Comparison of ENCODE assay signal across 8 mouse cellular contexts in genomic region chr3:63964100-63964921, GRCm38 (mm10). TPM values are rescaled to one million over a fixed set of nuclear protein-coding genes. Genes with fewer than 3 reads are reported as not detected.
DNase-seq lines count a peak whose midpoint lies in the region; ATAC-seq and TF ChIP-seq lines count a peak whose summit lies in the region.

TSS of gene Slc33a1 (minus strand) at chr3:63964768.

- H3K4me3 ChIP-seq in heart, embryonic 12.5 days, result peak within 1 kb of the TSS; percentile 86
- H3K4me3 ChIP-seq in kidney, postnatal 0 days (replicated peaks; ENCODE audit: low read depth, low read length), result peak within 1 kb of the TSS; percentile 87
- peak within 1 kb of the TSS; percentile 75 for H3K4me3 ChIP-seq in liver, embryonic 11.5 days (ENCODE audit: low read depth, low read length)
- peak within 1 kb of the TSS; percentile 90 for H3K4me3 ChIP-seq in stomach, embryonic 14.5 days (ENCODE audit: low read depth, low read length)

- peak; percentile 99 for DNase-seq in CD4-positive helper T cell, adult 2 months (ENCODE audit: low read depth, low spot score)
- peak; percentile 98 for DNase-seq in brain, embryonic 18.5 days (ENCODE audit: low read depth, low spot score)
- DNase-seq in kidney, postnatal 0 days (ENCODE audit: low spot score), result peak; percentile 98
- DNase-seq in liver, embryonic 11.5 days (ENCODE audit: low spot score), result peak; percentile 95
- peak; percentile 100 for DNase-seq in naive thymus-derived CD4-positive, alpha-beta T cell, adult 2 months (ENCODE audit: low read depth)

- H3K27ac ChIP-seq in heart, embryonic 12.5 days (ENCODE audit: poor library complexity, severe bottlenecking), result peak within 1 kb of the TSS; percentile 84
- H3K27ac ChIP-seq in kidney, postnatal 0 days, result peak within 1 kb of the TSS; percentile 95
- peak within 1 kb of the TSS; percentile 82 for H3K27ac ChIP-seq in liver, embryonic 11.5 days (ENCODE audit: low read depth, low read length)
- H3K27ac ChIP-seq in stomach, embryonic 14.5 days (ENCODE audit: low read length), result peak within 1 kb of the TSS; percentile 76; the same call in 1 of the 2 replicates

- WGBS in heart, embryonic 12.5 days, result under 1% methylated on average over 69 of the region's 69 CpGs
- under 1% methylated on average over 68 of the region's 69 CpGs for WGBS in kidney, postnatal 0 days
- under 1% methylated on average over 69 of the region's 69 CpGs for WGBS in liver, embryonic 11.5 days
- under 1% methylated on average over 69 of the region's 69 CpGs for WGBS in stomach, embryonic 14.5 days

- ATAC-seq in erythroid progenitor cell, adult 5-6 weeks (replicated peaks; ENCODE audit: low FRiP score, poor library complexity, severe bottlenecking), result peak; percentile 93
- ATAC-seq in heart, embryonic 12.5 days (ENCODE audit: insufficient number of reproducible peaks, low FRiP score), result peak; percentile 95
- ATAC-seq in kidney, postnatal 0 days (replicated peaks; ENCODE audit: low FRiP score, low read depth), result peak; percentile 97
- ATAC-seq in liver, embryonic 11.5 days (replicated peaks; ENCODE audit: low FRiP score), result peak; percentile 92
- ATAC-seq in stomach, embryonic 14.5 days (ENCODE audit: insufficient number of reproducible peaks, insufficient read depth, low FRiP score, low read depth), result peak; percentile 98

- peaks cover 4% of the 10 kb centered on the region for H3K4me1 ChIP-seq in heart, embryonic 12.5 days (replicated peaks)
- peaks cover 13% of the 10 kb centered on the region; the same call in 1 of the 2 replicates for H3K4me1 ChIP-seq in kidney, postnatal 0 days (replicated peaks; ENCODE audit: insufficient read depth, low read length)
- H3K4me1 ChIP-seq in liver, embryonic 11.5 days (replicated peaks; ENCODE audit: control insufficient read depth, insufficient read depth, low read length), result peaks cover 8% of the 10 kb centered on the region; the same call in 1 of the 2 replicates
- H3K4me1 ChIP-seq in stomach, embryonic 14.5 days (ENCODE audit: control insufficient read depth, insufficient read depth, low read length), result peaks cover 8% of the 10 kb centered on the region; the same call in 1 of the 2 replicates

- peaks cover 5% of the 10 kb centered on the region; the same call in 1 of the 2 replicates for H3K27me3 ChIP-seq in heart, embryonic 12.5 days (replicated peaks)
- H3K27me3 ChIP-seq in kidney, postnatal 0 days (ENCODE audit: insufficient read depth, low read length), result no peaks in the 10 kb centered on the region
- no peaks in the 10 kb centered on the region for H3K27me3 ChIP-seq in liver, embryonic 11.5 days (replicated peaks; ENCODE audit: control insufficient read depth, insufficient read depth, low read length)
- H3K27me3 ChIP-seq in stomach, embryonic 14.5 days (ENCODE audit: control insufficient read depth, insufficient read depth, low read length), result no peaks in the 10 kb centered on the region

- H3K9ac ChIP-seq in heart, embryonic 12.5 days, result peak within 1 kb of the TSS; percentile 86
- H3K9ac ChIP-seq in kidney, postnatal 0 days (ENCODE audit: low read depth, low read length), result peak within 1 kb of the TSS; percentile 74
- H3K9ac ChIP-seq in liver, embryonic 11.5 days (ENCODE audit: low read depth, low read length), result peak within 1 kb of the TSS; percentile 89
- H3K9ac ChIP-seq in stomach, embryonic 14.5 days (replicated peaks; ENCODE audit: low read depth, low read length), result peak within 1 kb of the TSS; percentile 73

- TF ChIP-seq CTCF in kidney, postnatal 0 days (IDR thresholded peaks at IDR 0.05; ENCODE audit: low read depth), result no peak; the same call in 1 of the 2 replicates

- H3K9me3 ChIP-seq in heart, embryonic 12.5 days (replicated peaks), result no peaks in the 10 kb centered on the region
- no peaks in the 10 kb centered on the region for H3K9me3 ChIP-seq in kidney, postnatal 0 days (replicated peaks; ENCODE audit: low read length)
- H3K9me3 ChIP-seq in liver, embryonic 11.5 days (ENCODE audit: control insufficient read depth, low read length), result no peaks in the 10 kb centered on the region
- no peaks in the 10 kb centered on the region for H3K9me3 ChIP-seq in stomach, embryonic 14.5 days (ENCODE audit: control insufficient read depth, low read depth, low read length)

- H3K36me3 ChIP-seq in heart, embryonic 12.5 days, result no peaks in the 10 kb centered on the region
- no peaks in the 10 kb centered on the region for H3K36me3 ChIP-seq in kidney, postnatal 0 days (ENCODE audit: insufficient read depth, low read length)
- no peaks in the 10 kb centered on the region; the same call in 1 of the 2 replicates for H3K36me3 ChIP-seq in liver, embryonic 11.5 days (ENCODE audit: control insufficient read depth, insufficient read depth, low read length)
- no peaks in the 10 kb centered on the region for H3K36me3 ChIP-seq in stomach, embryonic 14.5 days (ENCODE audit: control insufficient read depth, insufficient read depth, low read length)

- peak within 1 kb of the TSS; percentile 91 for H3K4me2 ChIP-seq in heart, embryonic 12.5 days
- peak within 1 kb of the TSS; percentile 92 for H3K4me2 ChIP-seq in kidney, postnatal 0 days (ENCODE audit: low read length)
- H3K4me2 ChIP-seq in liver, embryonic 11.5 days, result peak within 1 kb of the TSS; percentile 91
- peak within 1 kb of the TSS; percentile 55 for H3K4me2 ChIP-seq in stomach, embryonic 14.5 days (replicated peaks; ENCODE audit: low read depth, low read length)

RNA-seq across cellular contexts. Expression of gene Slc33a1, which starts in this region (rescaled TPM):
- total RNA-seq in erythroid progenitor cell, adult 5-6 weeks (2015; ENCODE audit: low replicate concordance), result 5.9 and 9.7 TPM in 2 replicates
- total RNA-seq in erythroid progenitor cell, adult 5-6 weeks (2017; ENCODE audit: low replicate concordance), result 4.2 and 6.3 TPM in 2 replicates
- polyA plus RNA-seq in heart, embryonic 12.5 days (2016; fragmentation: Nextera tagmentation; extraction: Ambion mirVana), result 10.3 and 10.7 TPM in 2 replicates
- 45.2 and 46.8 TPM in 2 replicates for polyA plus RNA-seq in kidney, postnatal 0 days (2015; fragmentation: Nextera tagmentation; extraction: Ambion mirVana)
- polyA plus RNA-seq in liver, embryonic 11.5 days (2014; fragmentation: Nextera tagmentation; extraction: Ambion mirVana), result 15.1 and 16.3 TPM in 2 replicates
- polyA plus RNA-seq in stomach, embryonic 14.5 days (2014; fragmentation: Nextera tagmentation; extraction: Ambion mirVana), result 15.3 and 19.4 TPM in 2 replicates

Comparison
In these comparisons a context has a peak if more than half of its experiments do, and no peak if none do; other contexts are left out.
1. Peak in every context shown above with its lines: DNase-seq, ATAC-seq, H3K4me3 ChIP-seq and H3K27ac ChIP-seq.